20 mouse cellular contexts compared by ENCODE assay signal in genomic region chr13:30263681-30264080, GRCm38 (mm10).
"Had no signal": no experiment of that assay in that cellular context is flagged by ENCODE, and none has a peak within 500 bp of the region (broad histone marks: within the 10 kb centered on the region; RNA-seq: fewer than 3 reads in every experiment).

No protein-coding gene starts in this region.

- H3K27ac ChIP-seq: kidney, postnatal 0 days; layer of hippocampus, adult 2 months; limb, embryonic 10.5 days; limb, embryonic 13.5 days; liver, embryonic 12.5 days; liver, embryonic 15.5 days; lung, embryonic 15.5 days; midbrain, embryonic 12.5 days had no signal

- DNase-seq: kidney, adult 2 months; kidney, postnatal 25 days; layer of hippocampus, adult 9-11 months; liver; lung, adult 18-20 months; lung, postnatal 14 days; lung, postnatal 4 days; right cerebral cortex, adult 18-20 months; right cerebral cortex, postnatal 14 days; right cerebral cortex, postnatal 4 days; thymus, postnatal 25 days had no signal

- H3K27me3 ChIP-seq: limb, embryonic 13.5 days; liver, embryonic 12.5 days; liver, embryonic 15.5 days; lung, embryonic 15.5 days; midbrain, embryonic 12.5 days had no signal

- H3K36me3 ChIP-seq: limb, embryonic 10.5 days; limb, embryonic 13.5 days; liver, embryonic 12.5 days; liver, embryonic 15.5 days; lung, embryonic 15.5 days; midbrain, embryonic 12.5 days had no signal

- H3K9ac ChIP-seq: limb, embryonic 13.5 days; liver, embryonic 12.5 days; liver, embryonic 15.5 days; lung, embryonic 15.5 days; midbrain, embryonic 12.5 days had no signal

- H3K9me3 ChIP-seq: limb, embryonic 10.5 days; liver, embryonic 12.5 days; liver, embryonic 15.5 days; lung, embryonic 15.5 days; midbrain, embryonic 12.5 days had no signal

- H3K4me1 ChIP-seq: limb, embryonic 13.5 days; liver, embryonic 12.5 days; liver, embryonic 15.5 days; midbrain, embryonic 12.5 days had no signal

- H3K4me2 ChIP-seq: limb, embryonic 13.5 days; liver, embryonic 12.5 days; liver, embryonic 15.5 days; lung, embryonic 15.5 days; midbrain, embryonic 12.5 days had no signal

- ATAC-seq: liver, embryonic 12.5 days; midbrain, embryonic 16.5 days had no signal

- H3K4me3 ChIP-seq: layer of hippocampus, adult 2 months; limb, embryonic 10.5 days; limb, embryonic 13.5 days; liver, embryonic 12.5 days; liver, embryonic 15.5 days; lung, embryonic 15.5 days; midbrain, embryonic 12.5 days had no signal
